Mouse (Mus musculus) cerebellum, adult 11-12 months (tissue): ENCODE measurements around the gene Bcl9.

Experiments
- DNase-seq: peaks from one replicate; pipeline ENCODE4 v3.0.0; 2022

Gene Bcl9

DNA sequence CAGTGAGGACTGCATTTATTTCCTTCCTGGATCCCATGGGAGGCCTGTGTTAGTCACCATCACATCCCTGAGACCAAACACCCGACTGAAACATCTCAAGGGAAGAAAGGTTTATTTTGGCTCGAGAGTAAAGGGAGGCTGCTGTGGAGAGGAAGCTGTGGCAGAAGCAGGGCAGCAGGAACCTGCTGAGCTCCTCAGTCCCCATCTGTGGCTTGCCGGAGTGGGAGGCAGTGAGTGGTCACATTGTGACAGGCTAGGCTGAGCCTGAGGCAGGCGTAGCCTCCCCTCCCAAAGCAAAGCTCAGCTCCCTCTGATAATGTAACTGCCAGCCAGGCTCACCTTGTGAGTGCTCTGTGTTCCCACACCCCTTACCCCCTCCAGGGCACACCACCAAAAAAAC lies 130.6 kb downstream of the Bcl9 start:
- DNase-seq: no peak

DNA sequence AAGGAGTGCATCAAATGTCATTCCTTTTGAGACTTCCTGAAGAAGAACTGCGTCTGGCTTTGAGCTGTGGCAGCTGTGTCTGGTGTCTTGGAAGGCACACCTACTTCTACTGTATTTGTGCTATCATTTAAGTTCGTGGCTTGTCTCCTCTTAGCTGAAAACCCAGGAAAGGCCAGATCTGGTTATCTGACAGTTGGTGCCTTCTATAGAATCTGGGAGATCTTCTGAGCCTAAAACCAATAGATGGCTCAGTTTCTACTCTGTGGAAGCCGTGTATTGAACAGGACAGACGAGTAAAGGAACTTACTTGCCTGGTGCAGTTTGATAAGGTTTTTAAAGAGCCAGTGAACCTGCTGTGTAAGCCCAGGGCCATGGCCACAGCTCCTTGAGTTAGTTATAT lies 133.2 kb downstream of the Bcl9 start:
- DNase-seq: no peak

DNA sequence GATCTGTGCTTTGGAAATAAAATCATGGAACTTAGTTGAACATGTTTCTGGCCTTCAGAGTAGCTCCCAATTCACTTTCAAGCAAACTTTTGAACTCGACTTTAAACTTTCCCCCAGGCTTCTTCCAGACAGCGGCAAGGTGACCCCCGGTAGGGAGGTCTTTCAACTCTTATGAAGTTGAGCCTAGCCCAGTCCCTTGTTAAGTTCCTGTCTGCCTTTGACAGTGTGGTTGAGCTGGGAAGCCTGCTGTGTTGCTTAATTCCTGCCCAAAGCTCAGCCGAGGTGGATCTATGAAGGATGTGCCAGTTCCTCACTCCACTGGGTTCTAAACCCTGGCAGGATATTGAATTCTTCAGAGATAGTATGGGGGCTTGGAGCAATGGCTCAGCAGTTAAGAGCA lies 135.9 kb downstream of the Bcl9 start:
- no peak for DNase-seq

DNA sequence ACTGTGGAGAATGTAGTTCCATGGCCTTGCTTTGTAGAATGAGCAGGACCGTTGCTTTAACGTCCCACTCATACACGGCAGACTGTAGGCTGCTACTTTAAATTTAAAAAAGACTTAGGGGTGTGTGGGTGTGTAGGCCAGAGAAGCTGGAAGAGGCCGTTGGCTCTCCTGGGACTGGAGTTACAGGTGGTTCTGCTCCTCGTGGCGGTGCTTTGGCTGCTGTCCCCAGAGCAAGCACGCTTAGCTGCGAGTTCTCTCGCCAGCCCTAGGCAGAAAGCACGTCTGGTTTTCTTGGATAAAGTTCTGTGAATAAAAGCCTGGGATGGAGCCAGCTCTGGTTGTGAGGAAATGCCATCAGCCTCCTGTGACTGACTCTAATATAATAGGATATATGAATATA lies 136.8 kb downstream of the Bcl9 start:
- DNase-seq: peak; percentile 26

DNA sequence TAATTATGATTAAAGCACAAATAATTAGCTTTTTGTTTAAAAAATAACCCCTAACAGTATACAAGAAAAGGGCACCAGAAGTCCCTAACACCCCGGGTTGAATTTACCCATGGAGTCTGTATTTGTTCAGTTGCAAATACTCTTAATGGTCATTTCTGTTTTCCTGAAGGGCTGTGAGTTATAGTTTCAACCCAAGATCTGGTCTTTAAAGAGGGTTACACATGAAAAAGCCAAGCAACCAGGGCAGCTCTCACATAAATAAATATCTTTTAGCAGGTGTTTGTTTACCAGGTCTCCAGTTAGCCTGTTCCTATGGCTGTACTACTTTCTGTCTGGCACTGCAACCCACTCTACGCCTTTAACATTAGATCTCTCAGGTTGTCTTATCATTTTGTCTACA lies 137.7 kb downstream of the Bcl9 start:
- no peak for DNase-seq

DNA sequence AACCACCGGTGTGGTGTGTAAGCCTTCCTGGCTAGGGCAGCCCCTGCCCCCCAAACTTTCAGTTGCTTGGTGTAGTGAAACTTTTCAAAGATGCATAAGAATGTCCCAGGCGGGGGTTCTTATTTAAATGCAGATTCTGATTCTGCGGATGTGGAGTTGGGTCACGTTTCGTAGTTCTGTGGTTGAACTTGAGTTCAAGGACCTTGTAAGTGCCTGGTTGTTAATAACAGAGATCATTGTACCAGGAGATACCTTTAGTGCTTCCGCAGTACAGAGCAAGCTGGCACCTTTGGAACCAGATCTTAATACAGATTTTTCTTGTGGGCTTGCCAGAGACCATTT lies 138.2 kb downstream of the Bcl9 start:
- DNase-seq: no peak

DNA sequence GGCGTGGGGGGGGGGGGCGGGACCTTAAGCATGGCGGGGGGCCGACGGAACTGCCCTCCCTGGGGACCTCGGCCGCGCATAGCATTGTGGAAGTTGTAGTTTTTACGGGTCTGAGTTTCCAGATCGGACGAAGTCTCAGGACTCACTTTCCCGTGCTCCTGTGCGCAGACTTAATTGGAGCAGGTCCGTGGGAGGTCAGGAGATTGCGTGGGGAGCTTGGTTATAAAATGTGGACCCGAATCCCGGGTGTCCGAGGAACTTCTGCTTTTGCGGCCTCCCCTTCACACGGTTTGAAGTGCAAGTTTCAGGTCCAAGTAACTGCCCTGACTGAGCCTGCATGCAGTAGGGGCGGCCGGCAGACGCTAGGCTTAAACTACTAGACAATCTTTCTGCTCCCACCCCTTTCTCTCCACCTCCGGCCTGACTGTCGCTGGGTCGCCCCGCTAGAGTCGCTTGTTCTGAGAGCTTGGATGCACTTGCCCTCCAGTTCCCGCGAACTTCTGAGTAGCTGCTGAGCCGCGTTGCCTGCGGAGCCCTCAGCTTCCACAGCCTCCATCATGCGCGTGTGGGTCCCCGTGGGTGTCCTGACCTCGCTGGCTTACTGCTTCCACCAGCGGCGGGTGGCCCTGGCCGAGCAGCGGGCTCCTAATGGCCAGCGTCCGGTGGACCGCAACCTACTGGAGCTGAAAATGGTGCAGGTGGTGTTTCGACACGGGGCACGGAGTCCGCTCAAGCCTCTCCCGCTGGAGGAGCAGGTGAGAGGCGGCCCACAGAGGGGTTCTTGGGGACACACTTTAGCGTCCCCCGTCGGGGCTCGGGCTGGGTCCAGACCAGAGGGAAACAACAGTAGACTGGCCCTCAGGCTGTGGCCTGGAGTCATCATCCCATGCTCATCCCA lies 138.9 kb downstream of the Bcl9 start, which contains the start of gene Acp6:
TSS of gene Acp6 (plus strand) at position 167 of the 898 bp plus-strand sequence.
- peak; percentile 88 for DNase-seq

DNA sequence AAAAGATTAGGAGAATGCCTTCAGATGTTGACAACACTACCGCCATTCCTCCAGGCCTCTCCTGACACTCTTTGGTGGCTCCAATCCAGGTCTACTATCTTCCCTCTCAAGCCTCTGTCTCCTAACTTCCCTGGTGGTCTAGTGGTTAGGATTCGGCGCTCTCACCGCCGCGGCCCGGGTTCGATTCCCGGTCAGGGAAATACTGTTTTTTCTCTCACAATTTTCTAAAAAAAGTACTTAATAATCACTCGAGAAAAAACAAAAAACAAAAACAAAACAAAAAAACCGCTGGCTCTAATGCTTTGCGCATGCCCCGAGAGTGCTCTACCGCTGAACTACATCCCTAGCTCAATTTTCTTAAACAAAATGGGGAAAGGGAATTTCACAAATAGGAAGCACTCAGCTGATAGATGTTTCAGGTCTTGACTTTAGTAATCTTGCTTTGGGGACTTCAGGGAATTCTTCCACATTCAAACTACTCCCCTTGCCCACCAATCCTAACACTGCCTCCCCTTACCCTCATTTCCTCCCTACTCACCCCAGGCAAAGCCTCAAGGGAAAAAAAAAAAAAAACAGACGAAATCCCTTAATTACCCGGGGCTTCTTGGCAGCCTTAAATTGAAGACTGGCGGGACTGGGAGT lies 139.6 kb downstream of the Bcl9 start:
- DNase-seq: peak; percentile 84

DNA sequence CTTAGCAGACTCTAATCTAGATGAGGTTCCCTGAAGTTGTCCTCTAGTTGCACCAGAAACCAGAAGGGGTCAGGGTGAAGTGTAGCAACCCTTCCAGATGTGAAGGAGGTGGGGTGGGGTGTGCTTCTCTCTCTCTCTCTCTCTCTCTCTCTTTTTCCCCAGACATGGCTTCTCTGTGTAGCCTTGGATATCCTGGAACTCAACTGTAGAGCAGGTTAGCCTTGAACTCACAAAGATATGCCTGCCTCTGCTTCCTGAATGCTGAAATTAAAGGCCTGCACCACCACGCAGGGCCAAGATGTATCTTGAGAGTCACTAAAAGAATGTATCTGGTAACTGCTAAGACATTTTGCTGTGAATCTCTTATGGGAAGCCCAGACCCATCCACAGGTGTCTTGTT lies 140.4 kb downstream of the Bcl9 start:
- DNase-seq: peak; percentile 21

DNA sequence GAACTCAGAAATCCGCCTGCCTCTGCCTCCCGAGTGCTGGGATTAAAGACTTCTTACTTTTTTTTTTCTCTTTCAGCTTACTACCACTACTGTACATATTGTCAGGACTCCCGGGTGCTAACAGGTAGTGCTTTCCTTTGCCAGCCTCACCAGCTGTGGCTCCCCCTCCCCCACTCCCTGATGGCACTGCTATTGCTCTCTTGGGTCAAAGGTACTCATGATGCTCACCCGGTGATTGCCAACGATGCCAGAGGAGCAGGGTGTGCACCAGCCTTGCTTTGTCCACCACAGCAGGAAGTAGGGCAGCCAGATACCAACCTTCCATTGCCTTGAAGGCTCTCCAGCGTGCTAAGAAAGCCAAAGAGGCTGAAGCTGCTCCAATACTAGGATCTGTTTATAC lies 141.3 kb downstream of the Bcl9 start:
- DNase-seq: peak; percentile 50
